Mouse (Mus musculus) intestine, embryonic 16.5 days (tissue): Measurements from ENCODE around the gene Rbm6. TPM values are rescaled to one million over a fixed set of nuclear protein-coding genes. Genes with fewer than 3 reads are reported as not detected.

Source experiments
- ATAC-seq: fragments of 200-750 bp; cut with Nextera tagmentation; 2 replicates; pipeline ENCODE4 v1.8.0; 2017; ENCODE audit warnings: moderate TSS enrichment, moderate library complexity
- H3K27ac ChIP-seq: fragments of 300-500 bp; sonication (generic); 2 replicates; pipeline ENCODE4 v1.5.1; 2014; ENCODE audit warnings: mild to moderate bottlenecking, low read length
- H3K27me3 ChIP-seq: fragments of 300-500 bp; sonication (generic); replicated peaks from 2 replicates; pipeline ENCODE4 v1.6.1; 2014; ENCODE audit warnings: low read length, control low read depth, mixed read lengths; ENCODE audit not compliant: control insufficient read depth, insufficient read depth
- H3K36me3 ChIP-seq: fragments of 300-500 bp; sonication (generic); 2 replicates; pipeline ENCODE4 v1.6.1; 2014; ENCODE audit warnings: low read length, control low read depth; ENCODE audit not compliant: control insufficient read depth, insufficient read depth
- H3K4me1 ChIP-seq: fragments of 300-500 bp; sonication (generic); 2 replicates; pipeline ENCODE4 v1.6.1; 2014; ENCODE audit warnings: low read length, control low read depth, mixed read lengths; ENCODE audit not compliant: control insufficient read depth, insufficient read depth
- H3K4me2 ChIP-seq: fragments of 300-500 bp; sonication (generic); 2 replicates; pipeline ENCODE4 v1.6.1; 2014; ENCODE audit warnings: low read depth, low read length, control low read depth
- H3K4me3 ChIP-seq: fragments of 300-500 bp; sonication (generic); 2 replicates; pipeline ENCODE4 v1.5.1; 2014; ENCODE audit warnings: mild to moderate bottlenecking, low read length
- H3K9ac ChIP-seq: fragments of 300-500 bp; sonication (generic); 2 replicates; pipeline ENCODE4 v1.6.1; 2014; ENCODE audit warnings: low read depth, low read length
- H3K9me3 ChIP-seq: fragments of 300-500 bp; sonication (generic); 2 replicates; pipeline ENCODE4 v1.6.1; 2016; ENCODE audit warnings: low read length, control low read depth; ENCODE audit not compliant: control insufficient read depth
- WGBS: fragments of 180-500 bp; shearing (Covaris S2); extraction: QIAGEN DNeasy Blood & Tissue Kit; methylation state at CpG from one replicate; pipeline ENCODE4 v1.1.7; 2014; 5-methylcytosine and 5-hydroxymethylcytosine counted together
- polyA plus RNA-seq: library from polyadenylated mRNA; unstranded; fragments of >200 nt; fragmentation: Nextera tagmentation; extraction: Ambion mirVana; gene quantifications from 2 replicates; pipeline ENCODE4 v1.2.1, GENCODE M21; 2015

Gene Rbm6
- polyA plus RNA-seq, result 48.6 and 55.4 TPM in 2 replicates

DNA sequence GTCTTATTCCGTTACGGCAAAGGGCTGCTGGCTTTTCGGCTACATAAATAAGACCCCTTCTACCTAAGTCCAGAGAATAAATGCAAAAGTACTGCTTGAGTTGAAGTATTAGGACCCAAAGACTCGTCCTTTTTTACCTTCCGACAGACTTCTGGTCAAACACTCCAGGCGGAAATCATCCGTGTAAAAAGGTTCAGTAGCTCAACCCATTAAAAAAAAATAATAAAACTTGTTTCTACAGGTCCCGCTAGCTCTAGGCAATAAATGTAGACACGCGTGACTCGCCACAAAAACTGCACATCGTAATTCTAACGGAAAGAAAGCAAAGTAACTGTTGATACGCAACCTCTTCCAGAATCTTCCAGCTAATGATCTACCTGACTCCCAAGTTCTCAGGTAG, at the start of gene Rbm6:
Gene Rbm6 (minus strand): TSS at position 101 of the 400 bp plus-strand sequence.
- no peak for ATAC-seq
- Histone ChIP-seq H3K4me3 (peak within 1 kb of the TSS; percentile 95), H3K36me3 (no peaks in the 10 kb centered on the region), H3K9me3 (no peaks in the 10 kb centered on the region), H3K4me2 (peak within 1 kb of the TSS; percentile 70), H3K9ac (peak within 1 kb of the TSS; percentile 98), H3K4me1 (peaks cover 5% of the 10 kb centered on the region; the same call in 1 of the 2 replicates), H3K27me3 (no peaks in the 10 kb centered on the region), H3K27ac (peak within 1 kb of the TSS; percentile 97)
- WGBS, result 8% methylated on average over 14 of the region's 14 CpGs

DNA sequence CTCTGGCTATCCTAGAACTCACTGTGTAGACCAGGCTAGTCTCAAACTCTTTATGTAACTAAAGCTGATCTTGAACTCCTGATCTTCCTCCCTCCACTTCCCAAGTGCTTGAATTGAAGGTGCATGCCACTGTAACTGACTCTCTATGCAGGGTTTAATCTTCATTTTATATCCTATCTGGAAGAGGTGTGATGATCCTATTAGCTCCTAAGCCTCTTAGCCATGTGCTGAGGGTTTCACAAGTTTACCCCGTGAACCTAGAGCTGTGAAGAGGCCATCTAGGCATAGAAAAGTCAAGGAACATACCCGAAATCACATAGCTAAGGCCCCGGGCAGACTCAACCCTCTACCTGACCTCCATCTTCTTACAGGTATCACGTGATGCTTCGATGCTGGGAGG, 46.4 kb upstream of the Rbm6 start:
- Histone ChIP-seq H3K27me3 (no peaks in the 10 kb centered on the region), H3K4me3 (no peak overlapping the region), H3K9ac (no peak overlapping the region), H3K9me3 (no peaks in the 10 kb centered on the region), H3K36me3 (peaks cover 6% of the 10 kb centered on the region; the same call in 1 of the 2 replicates), H3K4me2 (no peak overlapping the region), H3K4me1 (0 out of 2 replicates have a peak, but pooled peaks cover 2% of the 10 kb centered on the region), H3K27ac (no peak overlapping the region)
- 85% methylated on average over 5 of the region's 5 CpGs for WGBS
- no peak for ATAC-seq

DNA sequence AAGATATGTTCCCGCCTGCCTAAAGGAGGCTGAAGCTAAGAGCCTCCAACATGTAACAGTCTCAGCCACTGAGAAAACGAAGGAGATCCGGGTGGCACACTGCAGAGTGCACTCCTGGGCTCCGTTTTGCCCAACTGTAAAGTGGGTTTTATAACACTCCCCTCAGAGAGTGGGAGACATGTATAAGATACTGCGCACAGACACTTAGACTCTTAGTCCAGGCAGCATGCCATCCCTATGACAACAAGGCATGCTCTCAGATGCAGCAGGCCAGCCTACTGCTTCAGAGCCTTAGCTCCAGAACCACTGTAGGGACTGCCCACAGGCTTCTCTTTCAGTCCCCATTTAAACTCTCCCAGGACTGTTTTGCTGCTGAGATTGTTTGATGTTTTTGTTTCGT, 45.8 kb upstream of the Rbm6 start:
- Histone ChIP-seq H3K36me3 (peaks cover 6% of the 10 kb centered on the region; the same call in 1 of the 2 replicates), H3K4me2 (no peak overlapping the region), H3K9ac (no peak overlapping the region), H3K27me3 (no peaks in the 10 kb centered on the region), H3K4me1 (0 out of 2 replicates have a peak, but pooled peaks cover 2% of the 10 kb centered on the region), H3K9me3 (no peaks in the 10 kb centered on the region), H3K27ac (no peak overlapping the region), H3K4me3 (no peak overlapping the region)
- 86% methylated on average over 6 of the region's 6 CpGs for WGBS
- ATAC-seq, result no peak

DNA sequence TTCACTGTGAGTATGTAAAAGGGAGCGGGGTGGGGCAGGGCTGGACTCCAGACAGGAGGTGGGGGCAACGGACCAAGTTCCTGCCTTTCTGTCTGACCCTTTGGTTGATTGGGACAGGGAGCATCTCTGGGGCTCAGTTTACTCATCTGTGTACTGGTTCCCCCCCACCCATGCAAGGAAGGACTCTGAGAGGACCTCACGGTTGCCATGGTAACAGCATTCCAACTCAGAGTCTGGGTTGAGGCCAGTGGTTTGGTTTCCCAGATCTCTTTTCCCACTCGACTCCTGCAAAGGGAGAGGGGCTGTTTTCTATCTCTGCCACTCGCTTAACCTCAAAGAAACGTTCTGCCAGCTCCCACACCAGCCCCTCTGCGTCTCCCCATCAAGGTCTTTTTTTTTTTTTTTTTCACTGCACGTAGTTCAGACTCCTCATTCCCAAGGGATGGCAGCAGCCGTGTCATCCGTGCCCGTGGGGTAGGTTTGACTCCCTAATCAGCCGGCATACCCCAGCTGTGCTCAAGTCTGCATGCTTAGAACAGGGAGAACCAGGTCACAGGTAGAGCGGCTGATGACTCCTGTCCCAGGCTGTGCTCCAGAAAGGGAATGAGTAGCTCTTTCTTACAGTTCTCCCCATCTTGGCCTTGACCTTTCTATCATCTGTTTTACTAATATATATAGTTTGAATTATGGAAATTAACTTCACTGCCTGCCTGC, 45.0 kb upstream of the Rbm6 start:
- no peak overlapping the region for H3K27ac ChIP-seq
- H3K36me3 ChIP-seq, result peaks cover 10% of the 10 kb centered on the region; the same call in 1 of the 2 replicates
- no peak overlapping the region for H3K9ac ChIP-seq
- H3K27me3 ChIP-seq, result no peaks in the 10 kb centered on the region
- H3K4me1 ChIP-seq, result 0 out of 2 replicates have a peak, but pooled peaks cover 2% of the 10 kb centered on the region
- no peak overlapping the region for H3K4me2 ChIP-seq
- 32% methylated on average over 13 of the region's 13 CpGs for WGBS
- no peak overlapping the region for H3K4me3 ChIP-seq
- H3K9me3 ChIP-seq, result no peaks in the 10 kb centered on the region
- ATAC-seq, result no peak

DNA sequence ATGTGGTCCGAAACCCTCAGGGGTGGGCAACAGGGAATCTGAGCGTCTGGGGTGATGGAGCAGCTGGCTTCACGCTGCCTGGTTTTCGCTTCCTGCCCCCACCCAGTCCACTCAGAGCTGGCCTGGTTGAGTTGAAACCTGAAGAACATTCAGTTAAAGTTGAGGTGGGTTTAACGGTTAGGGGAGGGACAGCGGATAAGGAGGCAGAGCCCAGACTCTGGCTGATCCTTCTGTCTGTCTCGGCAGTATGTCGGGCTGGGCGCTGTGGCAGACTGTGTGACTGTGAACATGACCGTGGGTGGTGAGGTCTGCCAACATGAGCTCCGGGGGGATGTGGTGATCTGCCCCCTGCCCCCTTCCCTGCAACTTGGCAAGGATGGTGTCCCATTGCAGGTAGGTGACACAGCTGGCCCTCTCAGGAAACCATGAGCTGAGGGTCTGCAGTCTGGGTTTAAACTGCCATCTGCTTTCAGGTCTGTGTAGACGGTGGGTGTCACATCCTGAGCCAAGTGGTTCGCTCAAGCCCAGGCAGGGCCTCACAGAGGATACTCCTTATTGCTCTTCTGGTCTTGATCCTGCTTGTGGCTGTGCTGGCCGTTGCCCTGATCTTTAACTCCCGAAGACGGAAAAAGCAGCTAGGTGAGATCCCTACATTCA, 41.9 kb upstream of the Rbm6 start:
- Histone ChIP-seq H3K27me3 (no peaks in the 10 kb centered on the region), H3K4me3 (no peak overlapping the region), H3K36me3 (peaks cover 18% of the 10 kb centered on the region; the same call in 1 of the 2 replicates), H3K4me2 (no peak overlapping the region), H3K27ac (no peak overlapping the region), H3K9ac (no peak overlapping the region), H3K9me3 (no peaks in the 10 kb centered on the region), H3K4me1 (peaks cover 10% of the 10 kb centered on the region)
- ATAC-seq, result no peak
- 82% methylated on average over 16 of the region's 16 CpGs for WGBS

DNA sequence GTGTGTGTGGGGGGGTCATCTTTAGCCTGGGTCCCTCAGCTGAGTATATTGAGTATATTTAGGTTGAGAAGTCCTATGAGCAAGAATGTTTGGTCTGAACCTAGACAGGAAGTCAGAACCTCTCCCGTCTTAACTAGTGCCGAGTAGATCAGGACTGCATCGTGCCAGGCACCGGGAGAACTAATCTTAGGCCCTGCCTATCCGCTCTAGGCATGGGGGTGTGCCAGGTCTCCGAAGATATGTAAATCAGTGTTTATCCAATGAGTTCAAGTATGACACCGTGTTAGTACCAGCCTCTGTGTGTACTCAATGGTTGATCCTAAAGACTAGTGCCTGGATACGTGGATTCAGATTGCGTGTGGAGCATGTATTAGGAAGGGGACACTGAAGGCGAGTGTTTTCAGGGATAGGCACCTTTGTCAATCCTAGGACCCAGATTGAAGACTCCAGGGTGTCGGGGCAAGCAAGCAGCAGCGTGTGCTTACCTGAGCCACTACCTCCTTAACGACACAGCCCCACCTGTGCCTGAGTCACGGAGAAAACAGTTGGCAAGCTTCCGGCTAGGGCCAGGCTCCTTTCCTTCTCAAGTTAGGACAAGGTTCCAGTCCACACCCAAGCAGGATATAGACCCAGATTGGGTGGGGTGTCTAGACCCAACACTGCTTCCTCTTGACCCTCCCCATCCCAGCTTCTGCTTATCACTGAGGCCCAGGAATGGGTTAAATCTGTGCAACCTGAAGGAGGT, 37.2 kb upstream of the Rbm6 start:
- peak overlapping the region; percentile 60 for H3K4me2 ChIP-seq
- H3K4me1 ChIP-seq, result peaks cover 26% of the 10 kb centered on the region
- 58% methylated on average over 15 of the region's 15 CpGs for WGBS
- 0 out of 2 replicates have a peak, but pooled peaks cover 12% of the 10 kb centered on the region for H3K36me3 ChIP-seq
- no peaks in the 10 kb centered on the region for H3K27me3 ChIP-seq
- peak overlapping the region; percentile 75 for H3K9ac ChIP-seq
- H3K27ac ChIP-seq, result peak overlapping the region; percentile 92
- no peaks in the 10 kb centered on the region for H3K9me3 ChIP-seq
- peak overlapping the region; percentile 57 for H3K4me3 ChIP-seq
- ATAC-seq, result peak; percentile 62

DNA sequence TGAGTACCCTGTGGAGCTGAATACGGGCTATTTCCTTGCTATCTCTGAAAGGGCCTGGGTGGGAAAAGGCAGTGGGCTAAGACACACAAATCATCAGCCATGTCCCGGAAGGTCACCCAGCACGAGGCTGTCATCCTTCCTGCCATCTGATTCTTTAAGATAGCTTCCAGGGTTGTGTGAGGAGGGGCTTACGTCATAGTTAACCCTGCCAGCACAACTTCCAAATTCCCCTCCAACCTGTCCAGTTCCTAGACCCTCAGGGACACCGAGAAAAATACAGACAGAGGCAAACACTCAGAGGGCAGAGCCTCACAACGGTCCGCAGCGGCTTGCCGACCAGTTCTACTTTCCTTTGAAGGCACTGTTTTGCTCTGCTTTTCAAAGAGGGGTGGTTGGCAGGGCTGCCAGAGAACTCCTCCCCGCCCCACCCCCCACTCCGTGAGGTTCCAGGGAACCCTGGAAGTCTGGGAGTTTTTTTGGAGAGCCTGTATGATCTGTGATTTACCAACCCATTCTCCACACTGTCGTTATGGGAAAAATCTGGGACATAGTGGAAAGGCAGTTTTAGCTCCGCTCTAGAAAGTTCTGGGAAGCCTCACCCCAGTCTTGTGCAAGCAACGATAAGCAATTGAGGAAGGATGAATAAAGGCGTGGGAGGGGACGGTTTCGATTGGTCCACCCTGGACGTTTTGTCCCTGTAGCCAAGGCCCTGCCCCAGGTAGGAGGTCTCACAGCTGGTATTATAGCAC, 35.5 kb upstream of the Rbm6 start:
- Histone ChIP-seq H3K36me3 (0 out of 2 replicates have a peak, but pooled peaks cover 12% of the 10 kb centered on the region), H3K4me2 (peak overlapping the region; percentile 60), H3K4me3 (peak overlapping the region; percentile 57), H3K4me1 (peaks cover 28% of the 10 kb centered on the region), H3K9ac (peak overlapping the region; percentile 75), H3K9me3 (no peaks in the 10 kb centered on the region), H3K27ac (peak overlapping the region; percentile 92), H3K27me3 (no peaks in the 10 kb centered on the region)
- ATAC-seq, result peak; percentile 68
- 24% methylated on average over 18 of the region's 18 CpGs for WGBS

DNA sequence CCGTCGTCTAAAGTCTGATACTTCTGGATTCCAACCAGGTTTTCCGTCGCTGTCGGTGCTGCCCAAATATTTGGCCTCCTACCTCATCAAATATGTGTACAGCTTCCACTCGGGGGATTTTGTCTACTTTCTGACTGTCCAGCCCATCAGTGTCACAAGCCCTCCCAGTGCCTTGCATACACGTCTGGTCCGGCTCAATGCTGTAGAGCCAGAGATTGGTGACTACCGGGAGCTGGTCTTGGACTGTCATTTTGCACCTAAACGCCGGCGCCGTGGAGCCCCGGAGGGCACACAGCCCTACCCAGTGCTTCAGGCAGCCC, 34.7 kb upstream of the Rbm6 start:
- H3K27me3 ChIP-seq, result no peaks in the 10 kb centered on the region
- H3K4me1 ChIP-seq, result peaks cover 28% of the 10 kb centered on the region
- ATAC-seq, result no peak
- peaks cover 9% of the 10 kb centered on the region; the same call in 1 of the 2 replicates for H3K36me3 ChIP-seq
- peak overlapping the region; percentile 60 for H3K4me2 ChIP-seq
- H3K9ac ChIP-seq, result peak overlapping the region; percentile 75
- H3K4me3 ChIP-seq, result peak overlapping the region; percentile 57
- peak overlapping the region; percentile 92 for H3K27ac ChIP-seq
- H3K9me3 ChIP-seq, result no peaks in the 10 kb centered on the region
- 63% methylated on average over 14 of the region's 14 CpGs for WGBS
